Mouse (Mus musculus): ENCODE measurements around the gene Tnni2. TPM values are rescaled to one million over a fixed set of nuclear protein-coding genes. Genes with fewer than 3 reads are reported as not detected.

Tnni2 gene
- total and polyA plus RNA-seq, 3 experiments, result 0.62 to 0.63 TPM; not detected in 1

DNA sequence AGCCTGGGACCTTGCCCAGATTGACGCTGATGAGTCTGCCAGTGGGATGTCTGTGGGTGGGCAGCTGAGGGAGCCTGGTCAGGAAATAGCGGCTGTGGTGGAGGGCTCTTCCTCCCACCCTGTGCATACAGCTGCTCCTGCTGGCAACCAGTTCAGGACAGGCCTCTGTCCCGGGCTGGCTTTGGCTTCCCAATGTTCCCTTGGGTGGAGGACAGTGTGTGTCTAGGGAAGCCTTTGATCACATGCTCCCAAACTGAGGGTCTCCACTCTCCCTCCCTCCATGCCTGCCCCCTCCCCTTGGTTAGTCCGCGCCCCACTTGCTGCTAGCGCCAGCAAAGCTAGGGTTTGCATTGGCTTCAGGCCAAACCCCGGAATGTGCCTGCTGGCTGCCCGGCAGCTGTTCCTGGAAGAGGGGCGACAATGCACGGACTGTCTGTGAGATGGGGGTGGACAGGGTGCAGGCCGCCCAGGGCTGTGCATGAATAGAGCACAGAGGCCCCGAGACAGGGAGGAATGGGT lies 11.4 kb upstream of the Tnni2 start:
- no peak for DNase-seq

DNA sequence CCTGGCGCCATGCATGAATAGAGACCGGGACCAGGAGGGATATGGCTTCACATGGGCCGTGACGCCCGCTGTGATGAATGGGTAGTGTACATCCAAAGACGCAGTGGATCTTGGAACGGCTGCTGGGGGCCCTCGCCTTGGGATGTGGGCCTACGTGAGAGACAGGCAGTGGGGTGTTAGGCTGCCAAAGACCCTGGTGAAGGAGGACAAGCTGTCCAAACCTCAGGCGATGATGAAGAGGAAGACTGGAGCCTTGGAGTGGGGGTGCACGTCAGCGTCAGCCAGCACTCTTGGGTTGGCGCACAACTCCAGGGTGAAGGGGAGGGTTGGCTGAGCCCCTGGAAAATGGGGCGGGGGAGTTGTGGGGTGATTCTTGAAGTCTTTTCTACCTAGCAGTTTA lies 10.5 kb upstream of the Tnni2 start:
- no peak for DNase-seq

DNA sequence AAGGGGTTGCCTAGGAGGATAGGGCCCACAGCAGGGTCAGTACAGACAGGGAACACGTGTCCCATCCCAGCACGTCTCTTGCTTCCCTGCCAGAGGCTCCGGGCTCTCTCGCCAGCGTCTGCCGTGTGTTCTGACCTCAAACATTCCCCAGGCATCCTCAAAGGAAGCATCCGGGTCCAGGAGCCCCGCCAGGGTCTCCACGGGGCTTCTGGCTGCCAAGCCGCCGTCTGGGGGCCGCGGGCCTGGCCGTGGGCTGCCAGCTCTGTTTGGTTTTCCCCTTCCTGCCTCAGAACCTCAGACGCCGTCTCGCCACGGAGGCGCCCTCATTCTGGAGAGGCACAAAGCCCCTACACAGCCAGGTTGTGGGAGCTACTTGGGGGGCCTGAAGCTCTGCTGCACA lies 8.0 kb upstream of the Tnni2 start:
- no peak for DNase-seq

DNA sequence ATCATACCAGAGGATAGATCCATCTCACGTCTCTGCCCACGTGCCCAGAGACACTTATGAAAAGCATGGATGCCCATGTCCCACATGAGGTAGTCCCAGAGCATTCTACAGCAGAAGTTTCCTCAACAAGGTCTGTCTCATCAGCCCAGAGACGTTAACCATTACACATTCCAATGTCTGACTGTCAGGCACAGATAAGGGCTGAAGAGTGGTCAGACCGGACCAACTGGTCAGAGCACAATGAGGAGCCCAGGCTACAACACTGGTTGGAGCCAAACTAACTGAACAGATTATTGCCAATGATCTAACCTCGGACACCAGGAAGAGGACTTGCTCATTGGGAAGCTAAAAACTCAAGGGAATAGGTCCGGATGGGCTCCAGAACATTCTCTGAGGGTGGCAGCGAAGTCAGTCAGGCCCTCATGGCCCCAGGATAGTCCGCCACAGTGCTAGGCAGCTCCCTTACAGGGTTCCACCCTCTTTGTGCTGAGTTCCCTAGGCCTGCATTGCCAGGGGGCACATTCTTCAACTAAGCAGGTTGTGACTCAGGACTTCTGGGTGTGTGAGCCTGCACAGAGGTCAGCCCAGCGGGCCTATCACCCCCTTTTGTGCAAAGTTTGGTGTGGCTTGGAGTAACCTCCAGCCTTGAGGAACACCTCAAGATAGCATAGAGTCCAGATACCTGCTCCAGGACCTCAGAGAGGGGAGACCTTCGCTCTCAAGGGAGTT lies 7.3 kb upstream of the Tnni2 start, which contains the start of gene Syt8:
TSS of gene Syt8 (plus strand) at position 714 of the 729 bp plus-strand sequence.
- no peak for DNase-seq

DNA sequence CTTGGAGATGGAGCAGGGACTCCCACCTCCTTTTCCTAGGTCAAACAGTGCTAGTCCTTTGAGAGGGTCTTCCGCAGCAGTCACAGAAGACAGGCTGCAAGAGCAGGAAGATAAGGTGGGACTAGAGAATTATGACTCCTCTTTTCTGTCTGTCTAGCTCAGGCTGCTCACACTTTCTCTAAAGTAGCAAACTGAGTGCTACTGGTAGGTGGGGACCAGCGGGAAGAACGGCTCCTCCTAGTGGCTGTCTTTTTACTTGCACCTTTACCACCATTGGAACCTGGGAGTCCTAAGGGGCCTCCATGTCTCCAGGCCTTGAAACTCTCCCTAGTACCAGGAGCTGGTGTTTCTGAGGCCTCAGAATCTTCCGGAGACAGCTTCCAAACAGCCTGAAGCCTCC lies 6.1 kb upstream of the Tnni2 start:
- peak; percentile 61 for DNase-seq

DNA sequence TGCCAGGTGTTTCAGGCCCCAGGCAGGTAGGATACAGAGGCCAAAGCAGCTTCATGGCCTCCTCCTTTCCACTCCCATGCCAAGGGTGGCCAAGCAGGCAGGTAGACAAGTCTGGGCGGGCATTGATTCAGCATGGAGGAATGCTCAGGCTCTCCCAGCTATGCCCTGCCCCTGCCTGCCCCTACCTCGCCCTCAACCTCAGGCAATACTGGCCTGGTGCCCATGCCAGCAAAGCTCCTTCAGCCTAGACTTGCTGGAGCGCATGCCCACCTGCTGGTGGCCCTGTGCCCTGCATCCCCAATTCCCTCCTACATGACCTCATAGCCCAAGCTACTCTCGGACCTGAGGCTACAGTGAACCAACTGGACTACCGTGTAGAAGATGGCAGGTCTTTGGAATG lies 4.3 kb upstream of the Tnni2 start:
- DNase-seq, result no peak

DNA sequence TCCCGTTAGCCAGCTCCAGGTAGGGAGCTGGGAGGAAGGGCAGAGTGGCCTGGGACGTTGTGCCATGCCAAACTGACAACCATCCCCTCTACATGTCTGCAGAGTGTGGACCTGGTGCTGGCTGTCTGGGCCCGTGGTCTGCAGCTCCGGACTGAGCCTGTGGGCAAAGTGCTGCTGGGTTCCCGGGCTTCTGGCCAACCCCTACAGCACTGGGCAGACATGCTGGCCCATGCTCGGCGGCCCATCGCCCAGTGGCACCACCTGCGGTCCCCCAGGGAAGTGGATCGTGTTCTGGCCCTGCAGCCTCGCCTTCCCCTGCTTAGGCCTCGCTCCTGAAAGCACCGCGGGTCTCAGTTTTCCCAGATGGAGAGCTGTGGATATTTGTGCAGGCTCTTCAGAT lies 1.6 kb upstream of the Tnni2 start:
- no peak for DNase-seq

DNA sequence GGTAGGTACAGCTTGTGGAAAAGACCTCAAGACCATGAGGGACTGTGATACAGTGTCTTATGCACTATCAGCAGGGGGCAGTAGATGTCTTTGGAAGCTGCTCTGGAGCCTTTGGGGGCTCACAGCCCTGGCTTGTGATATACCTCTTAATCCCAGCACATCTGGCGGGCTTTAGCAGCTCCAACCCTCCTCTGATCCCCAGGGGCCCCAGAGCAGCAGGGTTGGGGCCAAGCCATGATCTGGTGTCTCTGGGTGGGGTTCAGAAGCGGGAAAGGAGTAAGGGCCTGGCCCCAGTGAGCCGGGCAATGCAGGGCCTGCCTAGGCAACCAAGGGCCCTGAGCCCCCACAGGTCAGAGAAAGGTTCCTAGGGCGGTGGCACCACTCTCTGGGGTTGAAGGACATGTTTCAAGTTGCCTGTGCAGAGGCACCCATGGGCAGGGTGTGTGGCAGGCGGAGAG lies 922 bp upstream of the Tnni2 start:
- DNase-seq, result no peak

DNA sequence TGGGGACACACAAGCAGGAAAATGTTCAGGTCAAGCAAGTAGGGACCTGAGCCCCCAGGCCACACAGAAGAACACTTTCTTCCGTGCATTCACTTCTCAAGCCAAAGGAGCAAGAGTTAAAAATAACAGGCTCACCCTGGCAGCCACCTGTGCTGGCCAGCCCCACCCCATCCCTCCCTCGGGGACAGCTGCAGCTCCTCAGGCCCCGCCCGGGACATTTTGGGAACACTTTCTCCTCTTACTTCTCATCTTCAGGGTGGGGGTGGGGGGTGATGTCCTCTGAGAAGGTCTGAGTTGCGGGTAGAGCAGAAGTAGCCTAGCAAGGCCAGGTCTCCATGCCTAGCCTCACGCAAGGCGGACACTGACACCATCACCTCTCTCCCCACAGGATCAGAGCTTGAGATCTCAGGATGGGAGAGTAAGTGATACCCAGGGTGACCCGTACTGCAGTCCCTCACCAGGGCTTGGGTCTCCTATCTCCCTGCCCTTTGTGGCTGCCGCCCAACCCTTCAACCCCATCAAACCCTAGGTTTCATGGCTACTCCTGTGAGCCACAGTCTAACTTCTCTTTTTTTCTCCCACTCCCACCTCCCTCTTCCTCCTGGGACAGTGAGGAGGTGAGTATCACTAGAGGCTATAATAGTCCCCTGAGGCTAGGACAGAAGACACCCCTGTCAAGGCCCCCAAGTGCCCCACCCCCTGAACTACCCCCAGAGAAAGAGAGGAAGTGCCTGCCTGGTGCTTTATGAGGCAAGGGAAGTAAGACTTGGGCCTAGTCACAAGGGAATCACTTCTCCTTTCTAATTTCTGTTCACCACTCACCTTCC lies 686 bp downstream of the Tnni2 start:
- DNase-seq, result no peak

DNA sequence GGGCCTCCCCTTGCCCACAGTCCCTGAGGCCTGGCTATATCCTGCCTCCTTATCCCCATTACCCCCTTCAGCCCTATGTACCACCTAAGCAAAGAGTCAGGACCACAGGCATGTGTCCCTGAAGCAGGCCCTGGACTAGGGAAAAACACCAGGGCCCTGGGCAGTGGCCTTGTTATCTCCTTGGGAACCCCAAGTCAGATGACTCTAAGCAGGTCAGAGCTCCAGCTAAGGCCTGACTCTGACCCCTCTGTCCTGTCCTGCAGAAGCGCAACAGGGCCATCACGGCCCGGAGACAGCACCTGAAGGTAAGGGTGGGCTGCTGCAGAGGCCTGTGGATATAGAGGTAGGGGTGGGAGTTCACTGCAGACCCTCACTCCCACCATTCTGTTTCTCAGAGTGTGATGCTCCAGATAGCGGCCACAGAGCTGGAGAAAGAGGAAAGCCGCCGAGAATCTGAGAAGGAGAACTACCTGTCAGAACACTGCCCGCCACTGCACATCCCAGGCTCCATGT lies 1.4 kb downstream of the Tnni2 start:
- no peak for DNase-seq

DNA sequence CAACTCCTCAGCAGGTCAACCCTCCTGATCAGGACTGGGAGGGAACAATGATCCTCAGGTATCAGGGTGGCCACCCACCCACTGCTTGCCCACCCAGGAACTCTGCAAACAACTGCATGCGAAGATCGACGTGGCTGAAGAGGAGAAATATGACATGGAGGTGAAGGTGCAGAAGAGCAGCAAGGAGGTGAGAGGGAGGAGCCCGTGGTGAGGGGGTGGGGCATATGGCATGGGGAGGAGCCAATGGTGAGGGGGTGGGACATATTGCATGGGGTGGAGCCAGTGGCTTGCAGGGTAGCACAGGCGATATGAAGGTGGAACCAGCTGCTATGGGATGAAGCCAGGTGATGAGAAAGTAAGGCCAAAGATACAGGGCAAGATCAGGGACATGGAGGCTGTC lies 1.9 kb downstream of the Tnni2 start:
- DNase-seq, result no peak

DNA sequence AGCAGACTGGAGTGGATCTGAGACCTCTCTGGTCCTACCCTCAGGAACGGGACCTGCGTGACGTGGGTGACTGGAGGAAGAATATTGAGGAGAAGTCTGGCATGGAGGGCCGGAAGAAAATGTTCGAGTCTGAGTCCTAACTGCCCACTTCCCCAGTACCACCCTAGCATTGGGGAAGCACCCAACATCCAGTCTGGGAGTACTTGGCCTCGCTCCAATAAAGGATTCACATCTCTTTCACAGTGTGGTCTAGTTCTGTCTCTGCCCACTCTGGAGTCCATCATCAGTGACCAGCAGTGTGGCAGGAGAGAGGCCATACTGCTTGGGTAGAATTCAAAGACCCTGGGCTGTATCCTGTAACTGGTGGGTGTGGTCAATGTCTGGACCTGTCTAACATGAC lies 2.6 kb downstream of the Tnni2 start:
- no peak for DNase-seq

DNA sequence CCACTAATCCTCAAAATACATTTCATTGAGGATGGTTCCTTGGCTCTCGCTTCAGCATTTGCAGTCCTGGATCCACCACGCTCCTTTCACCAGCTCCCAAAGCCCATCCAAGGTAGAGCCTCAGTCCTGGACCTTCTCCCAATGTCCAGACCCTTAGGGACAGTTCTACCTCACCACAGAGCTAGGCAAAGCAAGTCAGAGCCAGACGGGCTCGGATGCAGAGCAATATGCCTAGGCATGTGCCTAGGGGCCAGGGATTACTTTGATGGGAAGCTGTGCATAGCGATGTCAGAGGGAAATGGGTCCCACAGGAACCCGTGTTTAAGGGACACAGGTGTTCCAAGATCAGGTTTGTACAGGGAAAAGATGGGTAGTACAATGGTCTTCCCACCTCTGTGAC lies 3.7 kb downstream of the Tnni2 start:
- DNase-seq, result no peak

DNA sequence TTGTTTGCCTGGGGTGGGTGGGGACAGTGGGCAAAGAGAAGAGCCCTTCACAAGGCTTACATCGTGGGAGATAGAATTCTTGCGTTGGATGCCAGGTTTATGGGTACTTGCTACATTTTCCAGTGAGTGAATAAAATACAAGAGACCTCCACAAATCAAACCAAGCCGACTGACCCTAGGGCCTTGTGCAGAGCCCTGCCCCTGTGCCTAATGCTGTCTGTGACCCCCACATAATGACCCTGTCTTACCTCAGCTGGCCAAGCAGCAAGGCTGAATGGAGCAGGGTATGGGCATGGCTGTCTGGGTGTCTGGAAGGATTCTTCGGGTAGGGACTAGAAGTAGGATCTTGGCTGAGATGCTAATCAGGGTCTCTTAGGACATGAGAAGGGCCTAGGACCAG lies 4.7 kb downstream of the Tnni2 start:
- DNase-seq, result no peak

DNA sequence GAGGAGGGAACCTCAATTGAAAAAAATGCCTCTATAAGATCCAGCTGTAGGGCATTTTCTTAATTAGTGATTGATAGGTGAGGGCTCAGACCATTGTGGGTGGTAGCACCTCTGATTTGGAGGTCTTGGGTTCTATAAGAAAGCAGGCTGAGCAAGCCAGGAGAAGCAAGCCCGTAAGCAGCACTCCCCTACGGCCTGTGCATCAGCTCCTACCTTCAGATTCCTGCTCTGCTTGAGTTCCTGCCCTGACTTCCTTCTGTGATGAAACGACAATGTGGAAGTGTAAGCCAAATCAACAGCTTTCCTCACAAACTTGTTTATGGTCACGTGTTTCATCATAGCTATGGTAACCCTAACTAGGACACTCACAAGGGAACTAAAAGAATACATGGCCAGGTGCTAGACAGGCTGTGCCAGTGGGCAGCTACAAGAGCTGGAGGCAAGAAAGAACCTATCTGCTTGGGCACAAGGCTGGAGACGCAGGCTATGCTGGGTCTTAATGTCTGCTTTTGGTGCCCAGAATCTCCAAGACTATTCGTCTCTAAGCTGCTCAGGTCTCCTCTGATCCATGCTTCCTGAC lies 7.5 kb downstream of the Tnni2 start:
- DNase-seq, result no peak

DNA sequence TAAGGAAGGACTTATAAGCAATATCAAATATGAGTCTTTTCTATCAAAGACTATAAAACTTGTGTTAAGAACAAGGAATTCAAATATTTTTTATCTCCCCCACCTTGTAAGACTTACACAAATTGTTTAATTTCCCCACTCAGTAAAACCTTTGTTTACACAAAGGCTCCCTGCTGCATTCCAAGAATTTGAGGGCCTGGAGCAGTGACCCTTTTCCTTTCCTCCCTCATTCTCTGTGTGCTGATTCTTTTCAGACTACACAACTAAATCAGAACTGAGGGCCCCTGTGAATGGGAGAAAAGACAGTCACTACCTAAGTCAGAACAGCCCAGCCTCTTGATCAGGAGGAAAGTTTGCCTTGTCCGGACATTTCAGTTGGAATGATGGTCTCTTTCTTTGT lies 13.1 kb downstream of the Tnni2 start:
- no peak for DNase-seq

DNA sequence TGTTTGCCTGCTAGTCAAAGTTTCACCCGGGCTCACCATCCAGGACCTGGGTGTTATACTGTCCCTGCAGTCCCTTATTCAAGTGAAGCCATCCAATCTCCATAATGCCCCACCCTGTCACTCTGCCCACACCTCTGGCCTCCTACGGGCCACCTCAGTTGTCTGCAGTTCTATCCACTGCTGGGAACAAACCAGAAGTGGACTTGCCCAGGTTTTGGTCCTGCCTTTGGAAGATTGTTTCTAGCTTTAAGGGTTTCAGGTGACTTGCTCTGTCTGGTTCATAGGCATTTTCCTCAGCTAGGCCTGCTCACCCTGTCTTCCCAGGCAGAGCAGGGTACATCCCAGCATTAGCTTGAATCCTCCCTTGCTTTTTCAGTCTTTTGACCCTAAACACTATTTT lies 13.6 kb downstream of the Tnni2 start:
- DNase-seq, result no peak

DNA sequence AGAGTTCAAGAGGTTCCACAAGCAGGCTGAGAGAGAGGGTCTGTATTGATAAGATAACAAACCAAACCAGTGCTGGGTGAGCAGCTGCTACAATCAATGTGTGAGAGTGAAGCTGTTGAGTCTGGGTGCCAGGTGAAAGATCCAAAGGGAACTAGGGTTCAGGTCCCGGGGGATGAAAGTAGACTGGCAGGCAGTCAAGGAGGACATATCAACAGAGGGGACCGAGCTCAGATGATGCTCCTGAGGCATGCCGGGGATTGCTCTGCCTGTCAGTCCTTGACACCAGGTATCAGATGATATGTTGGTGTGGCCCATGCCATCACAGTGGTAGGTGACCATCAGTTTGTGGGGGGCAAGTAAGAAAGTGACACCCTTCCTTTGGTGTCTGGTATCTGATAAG lies 15.2 kb downstream of the Tnni2 start:
- no peak for DNase-seq

DNA sequence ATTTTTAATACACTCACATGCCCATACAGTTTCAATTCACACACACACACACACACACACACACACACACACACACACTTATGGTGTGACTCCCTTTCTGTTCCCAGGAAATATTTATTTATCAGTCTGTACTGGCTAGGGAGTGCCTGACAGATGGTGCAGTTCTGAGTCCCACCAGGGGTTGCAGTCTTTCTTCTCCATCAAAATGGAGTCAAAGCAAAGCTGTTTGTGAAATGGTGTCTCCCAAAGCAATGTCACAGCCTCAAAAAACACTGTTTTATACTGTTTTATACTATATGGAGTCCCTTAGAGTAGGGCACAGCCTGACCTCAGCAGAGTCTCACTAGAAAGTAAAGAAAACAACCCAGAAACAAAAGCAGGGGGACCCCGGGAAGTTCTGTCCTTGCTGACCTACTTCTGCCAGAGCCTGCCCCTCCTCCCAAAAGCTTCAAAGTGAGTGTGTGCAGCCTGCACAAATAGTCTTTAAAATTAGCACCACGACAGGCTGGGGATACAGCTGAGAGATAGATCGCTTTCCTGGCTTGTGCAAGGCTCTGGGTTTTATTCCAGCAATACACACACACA lies 15.7 kb downstream of the Tnni2 start:
- DNase-seq, result no peak

DNA sequence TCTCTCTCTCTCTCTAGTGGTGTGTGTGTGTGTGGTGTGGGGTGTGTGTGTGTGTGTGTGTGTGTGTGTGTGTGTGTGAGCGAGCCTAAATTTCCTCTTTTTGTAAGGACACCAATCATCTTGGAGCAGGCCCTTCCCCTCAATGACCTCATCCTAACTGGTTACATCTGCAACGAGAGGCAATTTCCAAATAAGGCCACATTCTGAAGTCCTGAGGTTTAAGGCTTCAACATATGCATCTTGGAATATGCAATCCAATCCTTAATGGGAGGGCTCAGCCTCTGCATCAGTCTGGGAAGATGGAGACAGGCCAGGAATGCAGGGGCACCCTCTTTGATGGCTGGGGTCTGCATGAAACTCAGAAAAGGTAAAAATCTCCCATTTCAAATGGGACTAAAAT lies 16.4 kb downstream of the Tnni2 start:
- no peak for DNase-seq

DNA sequence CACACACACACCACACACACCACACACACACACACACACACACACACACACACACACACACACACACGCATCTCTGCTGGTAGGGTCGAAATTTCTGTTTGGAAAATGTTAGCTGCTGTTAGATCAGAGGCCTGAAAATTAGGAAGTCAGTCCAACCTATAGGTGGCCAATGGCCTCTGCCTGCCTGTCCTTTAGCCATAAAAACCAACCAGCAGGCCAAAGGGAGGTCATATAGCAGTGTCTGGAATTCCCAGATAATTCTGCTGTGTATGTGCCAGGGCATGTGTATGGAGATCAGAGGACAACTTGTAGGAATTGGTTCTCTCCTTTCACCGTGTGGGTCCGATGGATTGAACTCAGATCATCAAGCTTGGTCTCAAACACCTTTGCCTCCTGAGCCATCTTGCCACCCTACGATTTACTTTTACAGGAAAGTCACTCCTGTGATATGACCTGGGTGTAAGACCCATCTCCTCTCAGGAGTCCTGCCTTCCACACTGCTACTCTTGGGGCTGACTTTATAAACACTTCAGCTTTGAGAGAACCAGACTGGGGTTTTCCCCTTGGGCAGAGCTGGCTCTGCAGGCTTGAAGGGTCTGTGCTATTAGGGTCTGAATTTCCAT lies 17.2 kb downstream of the Tnni2 start:
- no peak for DNase-seq

DNA sequence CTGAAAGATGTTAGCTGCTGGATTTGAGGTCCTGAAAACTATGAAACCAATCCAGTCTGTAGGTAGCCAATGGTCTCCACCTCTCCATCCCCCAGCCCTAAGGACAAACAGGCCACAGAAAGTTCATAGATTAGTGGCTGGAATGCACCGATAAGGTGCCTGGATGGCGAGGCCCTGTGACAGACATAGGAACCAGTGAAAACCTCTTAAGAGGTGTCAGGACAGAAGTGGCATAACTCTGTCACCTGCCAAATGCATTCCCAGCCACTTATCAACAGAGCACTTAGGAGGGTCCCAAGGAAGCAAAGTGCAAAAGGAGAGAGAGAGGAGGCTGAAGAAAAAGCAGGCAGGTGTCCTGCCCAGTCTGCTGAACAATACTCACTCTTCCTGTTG lies 17.7 kb downstream of the Tnni2 start:
- no peak for DNase-seq

All from adrenal gland, adult 2 months (tissue).